Mouse (Mus musculus) mesoderm, embryonic 11.5 days (tissue): Measurements from ENCODE around the gene Trim41.
"Not testable (repeated sequence)": the region's sequence is repeated elsewhere in the genome, so short reads cannot be mapped to it uniquely, and the experiment has no call there.

Source experiments
- DNase-seq: peaks from one replicate; pipeline ENCODE4 v3.0.0-alpha.2; 2012; ENCODE audit warnings: low read depth, low spot score

Gene Trim41

DNA sequence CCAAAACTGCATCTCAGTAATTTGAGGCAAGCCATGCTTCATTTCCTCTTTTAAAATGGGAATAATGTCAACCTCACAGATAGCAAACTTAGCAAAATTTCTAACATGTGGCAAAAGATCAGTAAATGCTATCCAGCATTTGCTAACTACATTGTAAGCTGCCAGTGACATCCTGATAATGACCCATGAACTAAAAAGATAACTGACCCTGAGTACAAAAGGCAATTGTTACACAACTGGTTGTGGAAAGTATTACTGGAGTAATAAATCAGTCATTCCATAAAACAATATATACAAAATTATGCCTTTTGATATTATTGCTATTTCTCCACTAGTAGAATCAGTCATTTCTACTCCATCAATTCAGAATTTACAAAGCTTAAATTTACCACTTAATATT, 3.4 kb downstream of the Trim41 start:
- no peak for DNase-seq

DNA sequence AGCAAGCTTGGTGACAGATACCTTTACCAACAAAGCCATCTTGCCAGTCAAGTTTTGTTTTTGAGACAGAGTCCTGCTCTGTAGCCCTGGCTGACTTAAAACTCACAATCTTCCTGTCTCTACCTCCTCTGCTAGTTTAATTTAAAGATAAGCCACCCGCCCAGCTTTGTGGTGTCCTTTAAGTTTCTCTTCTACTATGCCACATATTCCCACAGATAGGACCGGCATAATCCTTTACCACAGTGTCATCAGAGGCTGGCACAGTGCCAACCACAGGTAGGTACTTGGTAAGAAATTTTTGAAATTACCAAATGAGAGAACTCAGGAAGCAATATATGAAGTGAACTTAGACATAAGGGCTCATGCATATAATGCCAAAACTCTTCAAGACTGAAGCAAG, 7.0 kb downstream of the Trim41 start:
- no peak for DNase-seq

DNA sequence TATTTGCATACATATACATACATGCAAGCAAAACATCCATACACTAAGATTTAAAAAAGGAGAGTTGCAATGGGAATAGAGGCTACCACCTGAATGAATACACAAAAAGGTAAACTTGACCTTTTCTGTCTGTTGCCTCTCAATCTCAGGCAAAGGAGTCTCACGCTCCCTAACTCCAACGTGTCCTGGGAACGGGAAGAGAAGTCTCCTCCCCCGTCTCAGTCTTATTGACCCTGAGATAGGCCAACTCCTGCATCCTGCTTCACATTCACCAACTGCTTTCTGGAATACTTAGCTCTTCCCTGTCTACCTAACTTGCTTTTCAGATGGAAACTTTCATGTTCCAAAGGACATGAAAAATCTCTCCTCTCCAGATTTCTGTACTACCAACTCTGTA, 7.7 kb downstream of the Trim41 start:
- DNase-seq, result no peak

DNA sequence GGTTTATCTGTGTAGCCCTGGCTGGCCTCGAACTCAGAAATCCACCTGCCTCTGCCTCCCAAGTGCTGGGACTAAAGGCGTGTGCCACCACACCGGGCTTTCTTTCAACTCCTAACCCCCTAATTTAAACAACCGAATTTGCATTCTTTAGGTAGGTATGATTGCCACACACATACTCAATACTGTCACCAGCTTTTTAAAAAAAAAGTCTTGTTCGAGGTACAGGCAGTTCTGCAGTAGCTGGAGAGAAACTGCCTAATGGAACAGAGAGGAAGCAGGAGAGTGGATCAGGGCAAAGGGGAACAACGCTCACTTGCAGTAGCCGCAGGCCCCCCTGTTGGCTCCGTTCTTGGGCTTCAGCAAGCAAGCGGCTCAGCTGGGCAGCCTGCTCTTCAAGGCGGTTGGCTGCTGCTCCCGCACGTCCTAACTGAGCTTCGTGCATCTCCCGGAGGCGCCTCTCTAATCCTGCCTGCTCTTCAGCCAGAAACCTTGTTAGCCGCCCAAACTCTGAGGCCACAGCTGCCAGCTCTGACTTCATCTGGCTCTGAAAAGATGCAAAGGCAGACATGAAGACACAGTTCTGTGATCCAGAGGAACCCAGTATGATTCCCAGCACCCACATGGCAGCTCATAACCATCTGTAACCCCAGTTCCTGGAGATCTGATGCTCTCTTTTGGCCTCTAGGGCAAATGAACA, 8.3 kb downstream of the Trim41 start:
- DNase-seq, result no peak

DNA sequence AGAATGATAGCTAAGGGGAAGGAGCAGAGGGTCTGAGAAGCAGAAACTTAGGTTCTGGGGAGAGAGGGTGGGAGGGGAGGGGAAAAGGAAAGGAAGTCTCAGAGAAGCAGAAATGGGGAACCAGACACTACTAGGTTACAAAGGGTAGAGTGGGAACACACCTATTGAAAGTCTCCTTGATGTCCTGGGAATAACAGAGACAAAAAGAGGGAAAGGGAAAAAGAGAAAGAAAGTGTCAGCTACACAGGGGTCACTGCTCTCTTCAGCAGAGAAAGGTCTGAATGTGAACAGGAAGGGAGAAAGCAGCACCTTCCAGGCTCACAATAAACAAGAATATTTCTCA, 8.9 kb downstream of the Trim41 start:
- DNase-seq, result no peak

DNA sequence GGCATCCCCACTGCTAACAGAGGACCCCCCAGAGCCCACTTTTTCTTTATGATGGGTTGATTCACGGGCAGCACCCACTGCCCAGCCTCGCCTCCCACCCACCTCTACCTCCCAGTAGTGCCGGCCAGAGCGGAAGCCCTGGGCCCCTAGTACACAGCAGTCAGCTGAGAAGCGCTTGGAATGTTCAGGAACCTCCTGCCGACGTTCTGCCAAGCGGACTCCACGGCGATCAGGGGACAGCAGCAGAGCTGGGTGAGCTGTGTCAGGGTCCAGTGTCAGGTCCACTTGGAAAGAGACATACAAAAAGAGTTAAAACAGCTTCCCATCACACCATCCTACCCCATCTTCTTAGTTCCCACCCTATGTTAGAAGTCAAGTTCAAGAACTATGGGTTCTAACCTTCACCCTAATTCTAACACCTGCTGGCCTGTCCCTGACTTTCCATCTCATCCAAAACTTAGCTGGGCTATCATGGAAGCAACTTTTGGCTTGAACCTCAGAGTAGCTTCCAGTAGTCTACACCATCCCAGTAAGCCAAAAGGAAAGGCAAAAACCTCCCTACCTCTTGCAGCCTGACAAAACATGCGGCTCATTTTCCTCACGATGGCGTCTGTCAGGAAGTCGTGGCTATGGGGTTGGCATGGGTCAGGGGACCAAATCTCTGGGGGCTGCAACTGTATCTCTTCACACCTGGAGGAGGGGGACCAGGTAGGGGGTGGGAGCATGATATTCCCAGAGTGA, 9.4 kb downstream of the Trim41 start:
- no peak for DNase-seq

DNA sequence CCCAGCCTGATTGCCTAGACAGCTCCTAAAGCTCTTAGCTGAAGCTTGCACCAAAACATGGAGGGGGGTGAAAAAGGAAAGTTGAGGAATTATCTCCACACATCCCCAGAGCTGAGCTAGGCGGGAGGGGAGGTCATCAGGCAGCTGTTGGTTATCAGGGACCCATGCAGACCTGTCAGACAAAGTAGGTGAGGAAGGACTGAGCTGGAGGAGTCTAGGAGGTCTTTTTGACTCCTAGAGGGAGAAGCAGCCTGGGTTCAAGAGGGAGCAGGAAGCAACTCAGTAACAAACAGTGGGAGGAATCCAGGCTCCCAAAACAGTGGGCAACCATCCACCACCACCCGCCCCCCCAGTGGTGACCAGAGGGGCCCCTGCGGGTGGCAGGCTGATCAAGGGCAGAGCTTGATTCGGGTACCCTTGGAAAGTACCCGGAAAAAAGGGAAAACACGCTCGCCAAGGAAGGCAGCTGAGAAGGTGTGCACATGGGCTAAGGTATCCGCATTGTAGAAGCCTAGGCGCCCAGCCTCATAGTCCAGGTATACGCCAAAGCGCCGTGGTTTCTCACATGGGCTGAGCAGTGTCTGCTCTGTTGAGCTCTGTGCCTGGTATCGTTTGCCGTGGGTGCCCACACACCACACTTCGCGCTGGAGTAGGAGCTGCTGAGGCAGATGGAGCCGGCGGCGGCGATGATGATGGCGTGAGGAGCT, 10.1 kb downstream of the Trim41 start:
- DNase-seq, result no peak

DNA sequence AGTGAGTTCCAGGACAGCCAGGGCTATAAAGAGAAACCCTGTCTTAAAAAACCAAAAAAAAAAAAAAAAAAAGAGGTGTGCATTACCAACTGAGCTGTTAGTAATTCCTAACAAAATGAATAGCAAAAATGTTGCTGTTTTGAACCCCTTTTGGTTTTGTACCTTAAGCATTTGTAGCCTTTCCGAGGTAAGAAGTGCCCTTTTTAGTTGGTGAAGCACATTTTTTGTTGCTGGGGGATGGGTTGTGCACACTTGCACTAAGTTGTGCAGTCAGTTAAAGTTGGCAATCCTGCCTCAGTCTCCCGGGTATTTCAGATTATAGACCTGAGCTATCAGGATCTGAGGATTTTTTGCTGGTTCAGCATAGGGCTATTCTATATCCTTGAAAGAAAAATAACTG, 12.2 kb downstream of the Trim41 start:
- no peak for DNase-seq

DNA sequence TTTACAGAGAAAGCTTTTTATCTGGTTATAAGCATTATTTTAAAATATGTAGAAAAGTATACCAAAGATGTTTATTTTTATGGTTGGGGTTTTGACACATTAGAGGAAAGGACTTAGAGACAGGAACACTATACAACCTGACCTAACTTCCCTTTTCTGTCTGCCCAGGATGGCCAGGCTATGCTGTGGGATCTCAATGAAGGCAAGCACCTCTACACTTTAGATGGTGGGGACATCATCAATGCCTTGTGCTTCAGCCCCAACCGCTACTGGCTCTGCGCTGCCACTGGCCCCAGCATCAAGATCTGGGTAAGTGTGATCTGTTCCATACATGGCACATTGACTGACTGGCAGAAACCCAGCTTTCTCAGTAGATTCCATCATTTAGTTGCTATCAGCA, 13.2 kb downstream of the Trim41 start:
- no peak for DNase-seq

DNA sequence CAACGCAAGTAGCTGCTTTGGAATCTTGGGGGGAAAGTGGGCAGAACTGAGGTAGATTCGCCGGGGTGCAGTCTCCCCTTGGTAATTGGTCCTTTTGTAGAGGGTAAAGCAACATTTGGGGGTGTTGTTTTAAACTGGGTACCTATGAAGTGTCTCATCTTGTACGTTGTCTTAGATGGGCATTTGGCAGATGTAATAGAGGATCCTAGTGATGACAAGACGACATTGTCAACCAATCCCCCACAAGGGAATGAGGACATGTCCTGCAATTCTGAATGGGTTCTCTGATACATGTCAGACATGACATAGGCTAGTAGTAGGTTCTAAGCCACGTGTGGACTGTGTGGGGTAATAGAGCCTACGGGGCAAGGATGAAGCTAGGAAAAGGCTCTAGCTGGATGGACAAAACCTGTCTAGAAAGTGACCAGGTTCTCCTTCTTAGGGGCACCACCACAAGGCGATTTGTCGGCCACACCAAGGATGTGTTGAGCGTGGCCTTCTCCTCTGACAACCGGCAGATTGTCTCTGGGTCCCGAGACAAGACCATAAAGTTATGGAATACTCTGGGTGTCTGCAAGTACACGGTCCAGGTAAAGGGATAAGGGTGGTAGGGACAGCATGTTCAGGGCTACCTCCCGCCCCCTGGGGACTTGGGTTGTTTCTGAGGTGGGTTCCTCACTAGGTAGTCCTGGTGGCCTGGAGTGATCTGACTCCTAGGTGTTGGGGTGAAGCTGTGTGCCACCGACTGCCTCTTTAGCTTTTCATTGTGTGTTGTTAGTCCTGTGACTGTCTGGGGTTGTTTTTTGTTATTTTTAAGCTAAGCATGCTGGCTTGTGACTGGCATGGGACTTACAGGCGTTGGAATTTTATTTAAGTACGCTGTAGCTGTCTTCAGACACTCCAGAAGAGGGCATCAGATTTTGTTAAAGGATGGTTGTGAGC, 15.1 kb downstream of the Trim41 start:
- no peak for DNase-seq

DNA sequence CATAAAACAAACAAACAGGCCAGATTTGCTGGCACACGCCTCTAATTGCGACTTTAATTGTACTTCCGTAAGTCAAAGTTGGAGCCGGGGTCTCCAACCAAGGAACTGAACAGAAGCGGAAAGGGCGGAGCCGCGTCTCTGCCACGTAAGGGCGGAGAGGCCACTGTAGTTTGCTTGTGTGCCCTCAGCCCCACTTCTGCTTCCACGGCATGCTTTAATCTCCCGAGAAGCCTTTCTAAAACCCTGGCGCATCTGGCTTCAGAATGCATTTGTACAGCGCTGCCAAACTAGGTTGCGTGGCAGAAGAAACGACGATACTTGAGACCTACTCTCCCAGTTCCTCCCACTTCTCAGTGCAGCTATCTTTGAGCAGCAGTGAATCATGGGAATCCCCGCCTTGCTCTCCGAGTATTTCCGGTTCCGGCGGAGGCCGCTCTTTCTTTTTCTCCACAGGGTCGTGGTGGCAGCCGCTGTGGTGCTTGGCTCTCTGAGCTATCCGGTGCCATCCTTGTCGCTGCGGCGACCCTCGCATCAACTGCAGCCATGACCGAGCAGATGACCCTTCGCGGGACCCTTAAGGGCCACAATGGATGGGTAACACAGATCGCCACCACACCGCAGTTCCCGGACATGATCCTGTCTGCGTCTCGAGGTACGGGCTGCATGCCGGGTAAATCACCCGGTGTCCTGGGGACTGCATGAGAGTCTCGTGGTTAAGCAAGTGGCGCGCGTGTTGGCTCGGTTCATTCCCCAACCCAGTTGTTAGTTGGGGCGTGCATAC, 17.0 kb downstream of the Trim41 start, which contains the start of gene Rack1:
TSS of gene Rack1 (plus strand) at position 412 of the 781 bp plus-strand sequence.
- peak; percentile 90 for DNase-seq

DNA sequence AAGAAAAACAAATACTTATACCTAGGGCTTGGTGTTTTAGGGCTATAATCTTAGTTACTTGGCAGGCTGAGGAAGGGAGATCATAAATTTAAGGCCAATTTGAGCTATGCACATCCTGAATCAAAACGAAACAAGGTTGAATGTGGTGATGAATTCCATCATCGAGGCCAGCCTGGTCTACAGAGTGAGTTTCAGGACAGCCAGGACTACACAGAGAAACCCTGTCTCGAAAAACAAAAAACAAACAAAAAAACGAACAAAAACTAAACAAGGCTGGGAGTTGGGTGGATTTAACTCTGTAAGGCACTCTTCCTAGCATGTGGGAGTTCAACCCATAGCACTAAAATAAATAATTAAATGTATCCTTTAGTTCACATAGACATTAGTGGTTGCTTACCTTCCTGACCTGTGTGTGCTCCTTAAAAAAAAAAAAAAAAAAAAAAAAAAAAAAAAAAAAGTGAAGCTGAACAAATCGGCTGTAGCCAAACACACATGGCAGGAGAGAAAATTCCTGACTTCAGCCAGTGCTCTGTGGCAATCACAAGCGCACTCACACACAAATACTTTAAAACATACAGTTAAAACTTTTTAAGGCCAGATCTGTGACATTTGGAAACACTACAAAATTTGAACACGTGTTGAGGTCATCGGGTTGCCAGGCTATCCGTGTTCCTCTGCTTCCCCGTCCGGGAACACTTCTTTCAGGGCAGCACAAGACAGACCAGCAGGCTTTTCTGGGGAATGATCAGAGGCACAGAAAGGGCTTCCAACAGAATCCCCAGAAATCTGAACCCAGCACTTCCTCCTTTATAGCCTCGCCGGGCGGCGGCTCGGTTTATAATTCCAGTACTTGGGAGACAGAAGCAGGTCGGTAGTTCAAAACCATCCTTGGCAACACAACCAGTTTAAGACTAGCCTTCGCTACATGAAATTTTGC, 17.9 kb downstream of the Trim41 start:
- DNase-seq, result no peak

DNA sequence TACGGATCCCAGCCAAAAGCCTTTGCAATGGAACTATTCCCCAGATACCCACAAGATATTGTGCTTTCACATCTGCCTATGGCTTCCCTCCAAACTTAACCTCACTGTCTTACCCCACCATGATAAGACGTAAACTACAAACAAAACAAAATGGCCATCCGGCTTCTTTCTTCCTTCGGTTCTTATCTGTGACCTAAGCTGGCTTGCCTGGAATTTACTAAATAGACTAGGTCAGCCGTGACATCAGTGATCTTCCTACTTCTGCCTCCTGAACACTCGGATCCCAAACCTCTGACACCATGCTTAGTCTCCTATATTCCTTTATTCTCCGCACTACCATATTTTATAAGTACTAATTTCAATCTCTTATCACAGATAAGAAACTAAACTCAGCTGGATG, 18.8 kb downstream of the Trim41 start:
- DNase-seq, result no peak

DNA sequence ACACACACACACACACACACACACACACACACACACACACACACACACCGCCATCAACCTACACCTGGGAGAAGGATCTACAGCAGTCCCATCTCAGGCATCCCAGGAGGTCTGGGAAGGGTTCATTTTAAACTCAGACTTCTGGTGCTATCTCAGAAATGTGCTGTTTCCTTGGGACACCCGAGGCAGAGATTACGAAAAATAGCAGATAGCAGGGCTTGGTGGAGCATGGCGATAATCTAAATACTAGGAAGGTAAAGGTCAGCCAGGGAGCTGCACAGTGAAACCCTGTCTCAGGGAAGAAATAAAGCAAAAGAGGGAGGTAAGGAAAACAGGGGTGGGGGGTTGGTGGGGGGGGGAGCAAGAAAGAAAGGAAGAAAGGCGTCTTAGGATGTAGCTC, 19.9 kb downstream of the Trim41 start:
- no peak for DNase-seq

DNA sequence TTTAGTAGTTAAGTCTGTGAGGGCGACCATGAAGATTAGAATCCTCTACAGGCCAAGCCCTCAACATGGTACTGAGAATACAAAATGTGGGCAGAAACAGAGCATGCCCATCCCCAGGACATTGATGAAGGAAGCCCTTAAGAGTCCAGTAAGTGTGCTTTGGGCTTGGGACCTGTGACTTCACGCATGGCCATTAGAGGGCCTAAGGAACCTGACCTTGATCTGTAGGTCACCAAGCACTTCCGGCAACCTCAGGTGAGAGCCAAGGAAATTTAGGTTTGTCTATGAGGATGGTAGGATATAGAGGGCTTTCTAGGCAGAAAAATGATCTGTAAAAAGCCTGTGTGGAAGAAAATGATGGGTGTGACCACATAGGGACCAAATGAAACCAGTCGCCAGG, 20.9 kb downstream of the Trim41 start:
- no peak for DNase-seq

DNA sequence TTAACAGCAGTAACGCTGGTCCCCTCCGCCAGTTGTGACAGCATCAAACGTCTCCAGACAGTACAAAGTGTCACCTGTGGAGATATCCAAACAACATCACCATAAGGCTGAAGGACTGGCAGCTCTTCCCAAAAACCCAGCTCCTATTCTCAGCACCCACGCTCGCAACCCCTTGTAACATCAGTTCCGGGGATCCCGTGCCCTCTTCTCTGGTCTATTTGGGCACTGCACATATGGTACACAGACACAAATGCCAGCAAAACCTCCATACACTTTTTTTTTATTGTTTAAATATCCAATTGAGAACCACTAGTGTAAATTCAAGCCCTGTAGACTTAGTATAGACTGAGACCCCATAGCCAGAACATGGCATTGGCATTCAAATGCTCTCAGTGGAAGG, 21.9 kb downstream of the Trim41 start:
- no peak for DNase-seq

DNA sequence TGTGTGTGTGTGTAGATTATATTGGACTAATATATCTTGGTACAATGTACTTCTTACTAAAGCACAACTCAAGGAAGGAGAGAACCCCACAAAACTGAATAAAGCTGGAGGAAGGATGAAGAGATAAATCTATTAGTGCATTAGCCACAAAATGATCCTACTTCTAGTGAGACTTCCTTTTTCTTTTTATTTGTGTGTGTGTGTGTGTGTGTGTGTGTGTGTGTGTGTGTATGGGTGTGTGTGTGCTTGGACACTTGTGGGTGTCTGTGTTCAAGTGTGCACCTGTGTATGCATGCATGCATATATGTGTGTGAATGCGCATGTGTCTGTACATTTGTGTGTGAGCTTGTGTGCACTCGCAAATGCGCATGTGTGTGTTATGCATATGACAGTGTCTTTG, 24.0 kb downstream of the Trim41 start:
- no peak for DNase-seq

DNA sequence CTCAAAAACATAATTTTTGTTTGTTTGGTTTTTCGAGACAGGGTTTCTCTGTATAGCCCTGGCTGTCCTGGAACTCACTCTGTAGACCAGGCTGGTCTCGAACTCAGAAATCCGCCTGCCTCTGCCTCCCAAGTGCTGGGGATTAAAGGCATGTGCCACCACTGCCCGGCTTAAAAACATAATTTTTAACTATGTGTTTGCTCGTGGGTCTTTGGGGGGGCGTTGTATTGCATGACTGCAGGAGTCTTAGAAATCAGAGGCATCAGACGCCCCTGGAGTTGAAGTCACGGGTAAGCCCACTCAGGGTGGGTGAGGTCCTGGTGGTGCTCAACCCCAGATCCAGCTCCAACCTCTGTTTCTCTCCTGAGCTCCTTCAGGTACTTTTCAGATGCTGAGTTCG, 25.3 kb downstream of the Trim41 start:
- DNase-seq, result not testable (repeated sequence)

DNA sequence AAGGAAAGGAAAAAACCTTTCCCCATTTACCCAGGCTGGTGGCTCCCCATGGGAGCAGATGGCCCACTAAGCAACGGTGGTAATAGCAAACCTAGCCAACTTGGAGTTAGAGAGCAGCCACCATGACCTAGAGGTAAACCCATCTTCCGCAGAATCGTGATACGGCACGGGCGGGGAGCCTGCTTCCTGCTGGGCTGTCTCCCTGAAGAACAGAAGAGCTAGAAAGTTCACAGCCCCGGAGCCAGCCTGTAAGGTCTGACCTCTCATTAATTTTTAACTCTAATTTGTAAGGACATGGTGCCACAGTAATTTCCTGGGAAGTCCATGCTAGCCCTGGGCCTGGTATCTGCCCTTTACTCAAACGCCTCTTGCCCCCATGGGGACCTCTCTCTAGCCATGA, 26.2 kb downstream of the Trim41 start:
- no peak for DNase-seq
